Mouse (Mus musculus): ENCODE data around the gene Ggta1. TPM values are rescaled to one million over a fixed set of nuclear protein-coding genes. Genes with fewer than 3 reads are reported as not detected.

Ggta1 gene
- polyA plus RNA-seq, 1 experiment from 2014 or later, result 32.5 TPM

DNA sequence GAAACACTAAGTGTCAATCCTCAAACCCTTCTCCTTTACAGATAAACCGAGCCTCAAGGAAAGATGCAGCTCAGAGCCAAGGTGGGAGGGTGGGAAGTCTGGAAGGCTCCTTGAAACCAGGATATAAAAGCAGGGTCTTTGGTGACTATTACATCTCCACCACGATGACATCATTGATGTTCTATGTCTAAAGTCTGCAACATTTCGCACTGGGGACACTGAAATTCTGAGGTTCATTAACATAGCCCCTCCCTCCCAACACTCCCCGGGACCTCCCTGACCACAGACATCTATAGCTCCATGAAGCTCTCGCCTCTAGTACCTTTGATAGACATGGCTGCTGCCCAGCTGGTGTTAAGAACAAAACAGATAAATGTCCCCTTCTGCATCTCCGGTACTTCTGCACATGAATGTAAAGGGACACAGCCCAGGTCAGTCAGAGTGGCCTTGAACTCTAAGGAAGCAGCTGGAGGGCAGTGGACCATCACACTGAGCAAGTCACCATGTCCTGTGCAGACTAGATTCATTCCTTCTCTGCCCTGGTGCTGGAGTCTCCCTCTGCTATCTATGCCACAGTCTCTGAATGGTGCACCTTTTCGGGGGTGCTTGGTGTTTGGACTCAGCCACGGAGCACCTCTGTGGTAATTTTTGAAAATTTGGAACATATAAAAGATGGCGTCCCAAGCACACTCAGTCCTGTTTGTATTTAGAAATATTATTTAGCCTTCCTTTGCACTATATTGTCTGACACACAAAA lies 13.9 kb downstream of the Ggta1 start:
- no peak overlapping the region for H3K4me3 ChIP-seq (ENCODE audit: low read depth, low read length)
- 76% methylated on average over 9 of the region's 9 CpGs for WGBS
- no peak overlapping the region for H3K9ac ChIP-seq (ENCODE audit: low read depth, low read length)
- no peak overlapping the region for H3K27ac ChIP-seq (replicated peaks; ENCODE audit: low read depth, low read length)
- peaks cover 34% of the 10 kb centered on the region for H3K4me1 ChIP-seq (ENCODE audit: control insufficient read depth, insufficient read depth, low read length)
- ATAC-seq (ENCODE audit: low read depth) (no peak), DNase-seq (ENCODE audit: low spot score) (no peak)
- H3K36me3 ChIP-seq (ENCODE audit: control insufficient read depth, insufficient read depth, low read length), result no peaks in the 10 kb centered on the region
- no peaks in the 10 kb centered on the region for H3K9me3 ChIP-seq (ENCODE audit: control insufficient read depth, low read length)
- H3K4me2 ChIP-seq (ENCODE audit: low read depth, low read length), result no peak overlapping the region
- no peaks in the 10 kb centered on the region for H3K27me3 ChIP-seq (replicated peaks; ENCODE audit: control insufficient read depth, insufficient read depth, low read length)

DNA sequence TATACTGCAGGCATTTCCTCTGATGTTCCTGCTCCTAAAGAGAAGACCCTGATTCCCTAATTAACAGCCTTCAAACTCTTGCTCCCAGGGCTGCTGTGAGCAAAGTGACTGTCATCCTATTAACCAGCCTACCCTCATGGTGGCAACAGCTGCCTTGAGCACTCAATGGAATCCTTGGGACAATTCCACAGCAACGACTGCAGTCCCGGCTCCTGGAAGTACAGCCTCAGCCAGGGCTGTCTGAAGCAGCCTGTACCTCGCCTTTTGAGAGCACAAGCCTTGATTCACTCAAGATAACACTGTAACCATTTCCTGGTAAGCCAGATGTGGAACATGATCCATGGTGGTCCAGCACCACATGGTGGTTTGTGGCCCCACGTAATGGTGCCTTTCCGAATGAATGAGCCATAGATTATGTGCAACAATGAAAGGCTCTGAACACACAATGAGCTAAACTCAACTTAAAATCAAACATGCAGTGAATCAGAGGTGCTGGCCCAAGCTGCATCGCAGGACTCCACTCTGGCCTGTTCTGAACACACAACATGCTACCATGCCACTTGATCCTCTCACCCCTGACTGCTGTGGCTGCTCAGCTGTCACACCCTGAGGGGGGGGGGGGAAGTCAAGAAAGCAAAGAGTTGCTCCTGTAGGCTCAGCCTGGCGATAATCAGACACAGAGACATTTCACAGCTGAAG lies 14.7 kb downstream of the Ggta1 start:
- DNase-seq (ENCODE audit: low spot score) (no peak), ATAC-seq (ENCODE audit: low read depth) (no peak)
- Histone ChIP-seq H3K4me2 (ENCODE audit: low read depth, low read length) (no peak overlapping the region), H3K4me1 (ENCODE audit: control insufficient read depth, insufficient read depth, low read length) (peaks cover 41% of the 10 kb centered on the region), H3K9me3 (ENCODE audit: control insufficient read depth, low read length) (no peaks in the 10 kb centered on the region), H3K36me3 (ENCODE audit: control insufficient read depth, insufficient read depth, low read length) (no peaks in the 10 kb centered on the region), H3K9ac (ENCODE audit: low read depth, low read length) (no peak overlapping the region), H3K27ac (replicated peaks; ENCODE audit: low read depth, low read length) (no peak overlapping the region), H3K27me3 (replicated peaks; ENCODE audit: control insufficient read depth, insufficient read depth, low read length) (no peaks in the 10 kb centered on the region), H3K4me3 (ENCODE audit: low read depth, low read length) (no peak overlapping the region)
- 35% methylated on average over 7 of the region's 7 CpGs for WGBS

DNA sequence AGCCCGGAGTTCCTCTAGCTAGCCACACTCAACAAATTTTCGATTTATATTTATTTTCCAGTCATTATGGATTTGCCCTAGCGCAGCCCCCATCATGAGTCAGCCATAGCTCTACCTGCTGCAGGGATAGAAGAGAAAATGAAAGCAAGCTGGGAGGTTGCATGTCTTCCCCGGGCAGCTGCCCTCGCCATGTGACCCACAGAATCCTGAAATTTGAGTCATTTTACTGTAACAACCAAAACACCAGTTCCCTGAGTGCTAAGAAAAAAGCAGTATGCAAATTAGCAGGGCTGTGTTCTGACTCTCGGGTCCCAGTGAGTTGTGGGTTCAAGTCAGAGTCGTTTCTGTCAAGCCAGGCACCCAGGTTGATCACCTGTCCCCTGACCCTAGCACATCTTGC lies 15.6 kb downstream of the Ggta1 start:
- Histone ChIP-seq H3K36me3 (ENCODE audit: control insufficient read depth, insufficient read depth, low read length) (no peaks in the 10 kb centered on the region), H3K4me3 (ENCODE audit: low read depth, low read length) (no peak overlapping the region), H3K27me3 (replicated peaks; ENCODE audit: control insufficient read depth, insufficient read depth, low read length) (no peaks in the 10 kb centered on the region), H3K9ac (ENCODE audit: low read depth, low read length) (no peak overlapping the region), H3K4me2 (ENCODE audit: low read depth, low read length) (no peak overlapping the region), H3K4me1 (ENCODE audit: control insufficient read depth, insufficient read depth, low read length) (peaks cover 41% of the 10 kb centered on the region), H3K27ac (replicated peaks; ENCODE audit: low read depth, low read length) (no peak overlapping the region), H3K9me3 (ENCODE audit: control insufficient read depth, low read length) (no peaks in the 10 kb centered on the region)
- DNase-seq (ENCODE audit: low spot score) (no peak), ATAC-seq (ENCODE audit: low read depth) (no peak)
- 58% methylated on average over 7 of the region's 7 CpGs for WGBS

DNA sequence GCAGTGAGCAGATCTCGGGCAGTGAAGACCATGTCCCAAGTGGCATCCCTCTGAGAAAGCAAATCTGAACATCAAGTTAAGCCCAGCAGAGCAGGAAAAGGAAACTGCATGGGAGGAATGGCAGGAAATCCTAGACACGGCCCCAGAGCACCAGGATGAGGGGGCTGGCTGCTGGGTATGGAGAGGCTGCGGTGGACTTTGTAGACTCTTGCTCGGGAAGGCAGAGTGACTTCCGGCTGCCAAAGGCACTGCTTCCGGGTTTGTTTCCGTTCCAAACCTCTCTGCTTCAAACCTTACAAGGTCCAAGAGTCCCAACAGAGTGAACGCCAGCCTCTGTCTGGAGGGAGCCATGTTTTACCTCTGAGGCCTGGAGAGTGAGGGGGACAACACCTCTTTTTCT lies 16.2 kb downstream of the Ggta1 start:
- H3K27ac ChIP-seq (replicated peaks; ENCODE audit: low read depth, low read length), result 0 out of 2 replicates have a peak overlapping the region, but pooled peaks have one; percentile 45
- no peak overlapping the region for H3K4me3 ChIP-seq (ENCODE audit: low read depth, low read length)
- WGBS, result 77% methylated on average over 8 of the region's 8 CpGs
- no peaks in the 10 kb centered on the region for H3K36me3 ChIP-seq (ENCODE audit: control insufficient read depth, insufficient read depth, low read length)
- H3K4me1 ChIP-seq (ENCODE audit: control insufficient read depth, insufficient read depth, low read length), result peaks cover 45% of the 10 kb centered on the region
- H3K9ac ChIP-seq (ENCODE audit: low read depth, low read length), result no peak overlapping the region
- H3K4me2 ChIP-seq (ENCODE audit: low read depth, low read length), result no peak overlapping the region
- no peak for ATAC-seq (ENCODE audit: low read depth)
- no peaks in the 10 kb centered on the region for H3K9me3 ChIP-seq (ENCODE audit: control insufficient read depth, low read length)
- H3K27me3 ChIP-seq (replicated peaks; ENCODE audit: control insufficient read depth, insufficient read depth, low read length), result no peaks in the 10 kb centered on the region
- DNase-seq (ENCODE audit: low spot score), result no peak

DNA sequence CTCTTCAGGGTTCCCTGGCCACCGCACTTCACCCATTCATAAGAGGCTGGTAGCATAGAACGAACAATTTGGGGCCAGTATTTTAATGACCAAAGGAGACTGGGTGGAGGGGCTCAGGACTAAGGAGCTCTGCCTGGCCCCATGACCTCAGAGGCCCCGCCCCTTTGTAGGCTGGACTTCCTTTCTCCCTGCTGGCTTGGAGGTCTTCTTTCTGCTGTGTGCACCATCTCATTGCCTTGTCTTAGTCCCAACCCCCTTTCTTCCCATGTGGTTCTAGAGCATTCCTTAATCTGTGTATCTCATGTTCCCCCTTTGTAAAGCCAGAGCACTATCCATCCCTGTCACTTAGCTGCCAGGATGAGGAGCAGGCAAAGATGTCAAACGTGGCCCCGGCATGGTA lies 16.7 kb downstream of the Ggta1 start:
- Histone ChIP-seq H3K4me3 (ENCODE audit: low read depth, low read length) (no peak overlapping the region), H3K27me3 (replicated peaks; ENCODE audit: control insufficient read depth, insufficient read depth, low read length) (no peaks in the 10 kb centered on the region), H3K4me2 (ENCODE audit: low read depth, low read length) (no peak overlapping the region), H3K36me3 (ENCODE audit: control insufficient read depth, insufficient read depth, low read length) (no peaks in the 10 kb centered on the region), H3K9ac (ENCODE audit: low read depth, low read length) (no peak overlapping the region), H3K4me1 (ENCODE audit: control insufficient read depth, insufficient read depth, low read length) (peaks cover 49% of the 10 kb centered on the region), H3K27ac (replicated peaks; ENCODE audit: low read depth, low read length) (0 out of 2 replicates have a peak overlapping the region, but pooled peaks have one; percentile 45), H3K9me3 (ENCODE audit: control insufficient read depth, low read length) (no peaks in the 10 kb centered on the region)
- ATAC-seq (ENCODE audit: low read depth) (no peak), DNase-seq (ENCODE audit: low spot score) (no peak)
- WGBS, result 81% methylated on average over 5 of the region's 5 CpGs

DNA sequence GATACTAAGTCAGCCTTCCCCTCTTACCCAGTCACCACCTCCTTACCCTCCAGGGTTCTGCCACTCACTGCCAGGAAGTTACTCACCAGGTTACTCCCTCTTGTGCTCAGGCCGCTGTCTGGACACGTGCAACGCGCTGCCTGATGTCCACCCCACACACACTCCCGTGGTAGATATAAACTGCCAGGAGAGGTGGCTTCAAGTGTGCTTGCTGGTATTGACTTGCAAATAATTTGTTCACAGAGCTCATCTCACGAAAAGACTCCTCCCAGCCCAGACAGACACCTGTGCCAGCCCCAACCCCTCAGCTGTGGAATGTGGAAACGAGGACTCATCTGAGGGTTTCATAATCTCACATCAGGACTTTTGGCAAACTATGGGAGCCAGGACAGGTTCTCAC lies 17.4 kb downstream of the Ggta1 start:
- H3K36me3 ChIP-seq (ENCODE audit: control insufficient read depth, insufficient read depth, low read length), result no peaks in the 10 kb centered on the region
- peak overlapping the region; percentile 59; the same call in 1 of the 2 replicates for H3K27ac ChIP-seq (replicated peaks; ENCODE audit: low read depth, low read length)
- no peak for ATAC-seq (ENCODE audit: low read depth)
- no peak overlapping the region for H3K4me3 ChIP-seq (ENCODE audit: low read depth, low read length)
- WGBS, result 65% methylated on average over 7 of the region's 7 CpGs
- H3K27me3 ChIP-seq (replicated peaks; ENCODE audit: control insufficient read depth, insufficient read depth, low read length), result no peaks in the 10 kb centered on the region
- 0 out of 2 replicates have a peak overlapping the region, but pooled peaks have one; percentile 16 for H3K4me2 ChIP-seq (ENCODE audit: low read depth, low read length)
- no peaks in the 10 kb centered on the region for H3K9me3 ChIP-seq (ENCODE audit: control insufficient read depth, low read length)
- H3K4me1 ChIP-seq (ENCODE audit: control insufficient read depth, insufficient read depth, low read length), result peaks cover 49% of the 10 kb centered on the region
- DNase-seq (ENCODE audit: low spot score), result peak; percentile 69
- H3K9ac ChIP-seq (ENCODE audit: low read depth, low read length), result no peak overlapping the region

DNA sequence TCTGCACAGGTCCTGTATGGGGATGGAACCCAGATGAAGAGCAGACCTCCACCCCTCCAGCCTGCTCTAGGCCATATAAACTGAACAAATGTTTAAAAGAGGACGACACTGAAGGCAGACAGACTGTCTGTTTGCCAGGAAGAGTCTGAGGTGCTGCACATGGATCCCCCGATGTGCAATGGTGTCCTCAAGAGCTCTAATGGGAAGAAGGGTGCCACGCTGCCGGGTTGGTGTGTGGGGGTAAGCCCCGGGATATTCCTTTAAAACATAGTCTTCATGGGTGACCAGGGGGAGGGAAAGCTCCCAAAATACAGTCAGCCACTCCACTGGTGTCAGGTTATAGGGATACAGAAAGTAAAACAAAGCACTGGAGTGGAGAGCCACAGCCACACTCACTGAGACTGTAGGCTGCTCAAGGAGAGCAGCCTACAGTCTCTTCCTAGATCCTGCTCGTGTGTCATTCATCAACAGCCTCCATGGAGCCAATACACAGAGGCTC lies 18.2 kb downstream of the Ggta1 start:
- peak overlapping the region; percentile 16 for H3K4me2 ChIP-seq (ENCODE audit: low read depth, low read length)
- ATAC-seq (ENCODE audit: low read depth), result no peak

DNA sequence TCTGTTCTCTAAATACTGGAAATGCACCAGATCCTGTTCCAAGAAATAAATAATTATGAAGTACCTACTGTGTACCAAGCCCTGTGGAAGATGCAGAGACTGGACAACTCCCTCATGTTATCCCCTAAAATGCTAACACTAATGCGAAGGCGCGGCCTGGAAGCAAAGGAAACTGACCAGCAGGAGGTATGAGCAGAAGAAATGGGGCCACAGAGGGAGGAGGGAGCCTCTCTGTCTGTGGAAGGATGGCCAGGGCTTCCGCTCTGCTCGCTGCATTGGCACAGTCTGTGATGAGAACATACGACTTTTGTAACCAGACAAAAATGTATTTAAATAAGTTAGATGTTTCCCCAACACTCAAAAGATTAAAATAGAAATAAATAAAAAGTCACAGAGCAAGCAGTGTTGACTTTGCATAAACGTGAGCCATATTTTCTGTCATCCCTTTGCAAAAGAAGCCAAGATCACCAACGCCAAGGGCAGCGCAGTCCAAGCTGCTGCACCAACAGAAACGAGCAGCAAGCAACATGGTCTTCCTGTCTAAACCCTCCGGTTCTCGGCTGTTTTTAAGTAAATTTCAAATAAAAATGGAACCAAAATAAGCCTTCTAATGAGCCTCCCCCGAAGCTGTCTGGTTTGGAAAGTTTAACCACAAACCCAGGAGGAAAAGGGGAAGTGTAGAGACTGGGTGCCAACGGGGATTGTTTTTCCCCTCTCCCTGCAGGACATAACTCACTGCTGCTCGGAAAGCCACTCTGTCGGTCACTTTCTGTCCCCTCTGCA lies 18.9 kb downstream of the Ggta1 start:
- H3K36me3 ChIP-seq (ENCODE audit: control insufficient read depth, insufficient read depth, low read length), result no peaks in the 10 kb centered on the region
- no peaks in the 10 kb centered on the region for H3K27me3 ChIP-seq (replicated peaks; ENCODE audit: control insufficient read depth, insufficient read depth, low read length)
- no peaks in the 10 kb centered on the region for H3K9me3 ChIP-seq (ENCODE audit: control insufficient read depth, low read length)
- peak overlapping the region; percentile 54 for H3K27ac ChIP-seq (replicated peaks; ENCODE audit: low read depth, low read length)
- H3K4me2 ChIP-seq (ENCODE audit: low read depth, low read length), result peak overlapping the region; percentile 16
- H3K4me3 ChIP-seq (ENCODE audit: low read depth, low read length), result no peak overlapping the region
- WGBS, result 49% methylated on average over 16 of the region's 16 CpGs
- H3K9ac ChIP-seq (ENCODE audit: low read depth, low read length), result 0 out of 2 replicates have a peak overlapping the region, but pooled peaks have one; percentile 1
- H3K4me1 ChIP-seq (ENCODE audit: control insufficient read depth, insufficient read depth, low read length), result peaks cover 49% of the 10 kb centered on the region
- DNase-seq (ENCODE audit: low spot score), result no peak
- no peak for ATAC-seq (ENCODE audit: low read depth)

More for the DNA sequence above, 18.2 kb downstream of the Ggta1 start:
- no peak for DNase-seq (ENCODE audit: low spot score)
- Histone ChIP-seq H3K27ac (replicated peaks; ENCODE audit: low read depth, low read length) (peak overlapping the region; percentile 59; the same call in 1 of the 2 replicates), H3K4me1 (ENCODE audit: control insufficient read depth, insufficient read depth, low read length) (peaks cover 49% of the 10 kb centered on the region), H3K27me3 (replicated peaks; ENCODE audit: control insufficient read depth, insufficient read depth, low read length) (no peaks in the 10 kb centered on the region), H3K9me3 (ENCODE audit: control insufficient read depth, low read length) (no peaks in the 10 kb centered on the region), H3K9ac (ENCODE audit: low read depth, low read length) (0 out of 2 replicates have a peak overlapping the region, but pooled peaks have one; percentile 1), H3K36me3 (ENCODE audit: control insufficient read depth, insufficient read depth, low read length) (no peaks in the 10 kb centered on the region), H3K4me3 (ENCODE audit: low read depth, low read length) (no peak overlapping the region)
- WGBS, result 51% methylated on average over 6 of the region's 6 CpGs

All from embryonic facial prominence, embryonic 14.5 days (tissue).